Mouse (Mus musculus) layer of hippocampus, adult 18-20 months (tissue): Measurements from ENCODE around the gene Dscam. TPM values are rescaled to one million over a fixed set of nuclear protein-coding genes. Genes with fewer than 3 reads are reported as not detected.

ENCODE experiments used
- DNase-seq, 2 experiments: peaks; one replicate each; pipeline ENCODE4 v3.0.0; 2022; ENCODE audit warnings: low spot score in 2 of 2
- total RNA-seq, 2 experiments: library from RNA; stranded (reverse); gene quantifications; 2 replicates each; pipeline ENCODE4 v1.2.3; 2021

The Dscam gene
- total RNA-seq, 2 experiments from 2014 or later = 35.7 to 36.8 TPM

DNA sequence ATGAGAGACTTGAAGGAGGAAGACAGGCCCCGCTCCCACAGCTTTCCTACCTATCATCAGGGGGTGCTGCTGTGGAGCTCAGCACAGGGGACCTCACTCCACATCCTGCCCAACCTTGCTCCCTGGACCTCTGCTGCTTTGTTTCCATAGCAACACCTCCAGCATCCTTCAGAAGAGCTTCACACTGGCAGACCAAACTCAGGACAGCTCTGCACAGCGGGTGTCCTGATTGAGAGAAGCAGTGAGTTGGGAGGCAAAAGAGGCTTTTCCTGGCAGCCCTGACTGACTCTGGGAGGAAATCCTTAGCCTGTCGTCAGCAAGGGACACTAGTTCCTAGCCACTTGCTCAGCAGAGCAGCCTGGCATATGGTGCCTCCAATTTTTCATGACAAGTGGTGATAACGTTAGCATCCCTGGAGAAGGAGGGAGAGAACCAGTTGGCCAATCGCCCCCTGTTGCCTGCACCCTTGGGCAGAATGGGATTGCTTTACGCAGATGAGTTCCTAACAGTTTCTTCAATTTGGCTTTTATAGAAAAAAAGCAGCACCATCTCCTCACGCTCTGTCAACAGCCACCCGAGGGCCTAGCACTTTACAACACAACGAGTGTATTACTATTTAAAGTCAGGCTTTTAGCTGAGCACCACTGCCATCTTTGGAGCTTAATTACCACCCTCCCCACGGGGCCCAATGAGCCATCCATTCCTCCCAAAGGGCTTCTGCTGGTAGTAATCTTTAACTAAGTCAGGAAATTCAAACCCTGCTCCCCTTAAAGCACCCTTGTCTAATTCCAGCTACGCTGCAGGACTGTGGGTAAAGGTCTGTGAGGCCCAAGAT lies 224.9 kb downstream of the Dscam start:
- DNase-seq = no peak

DNA sequence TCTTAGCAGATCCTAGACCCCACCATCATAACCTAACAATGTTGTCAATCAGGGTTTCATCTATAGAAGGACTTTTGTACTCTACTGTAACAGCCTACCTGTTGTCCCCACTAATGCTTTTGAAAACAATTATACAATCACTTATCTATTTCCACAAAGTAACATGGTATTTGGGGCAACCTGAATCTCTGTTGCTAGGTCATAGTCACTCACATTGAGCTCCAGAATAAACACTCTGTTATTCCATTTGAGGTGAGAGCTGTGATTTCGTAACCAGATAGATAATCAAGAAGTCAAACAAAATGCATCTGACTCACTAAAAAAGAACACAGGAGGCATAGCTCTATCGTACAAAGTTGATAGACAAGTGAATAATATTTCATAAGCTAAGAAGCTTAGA lies 226.9 kb downstream of the Dscam start:
- no peak for DNase-seq

DNA sequence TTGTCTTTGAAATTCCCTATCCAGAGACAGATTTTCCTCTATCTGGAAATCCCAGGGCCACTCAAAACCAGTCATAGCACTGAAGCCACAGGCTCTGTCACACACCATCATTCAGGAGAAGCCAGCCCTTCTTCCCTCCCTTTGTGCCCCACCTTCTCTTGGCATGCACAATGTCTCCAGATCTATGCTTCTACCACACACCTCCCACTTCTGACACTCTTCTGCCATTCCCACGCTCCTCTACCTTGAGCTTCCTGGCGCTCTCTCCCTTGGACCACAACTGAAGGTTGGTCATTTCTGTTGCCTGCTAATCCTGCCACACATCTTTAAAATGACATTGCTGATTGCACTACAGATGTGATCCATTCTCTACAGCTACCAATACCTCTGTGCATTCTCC lies 235.8 kb downstream of the Dscam start:
- DNase-seq = no peak

DNA sequence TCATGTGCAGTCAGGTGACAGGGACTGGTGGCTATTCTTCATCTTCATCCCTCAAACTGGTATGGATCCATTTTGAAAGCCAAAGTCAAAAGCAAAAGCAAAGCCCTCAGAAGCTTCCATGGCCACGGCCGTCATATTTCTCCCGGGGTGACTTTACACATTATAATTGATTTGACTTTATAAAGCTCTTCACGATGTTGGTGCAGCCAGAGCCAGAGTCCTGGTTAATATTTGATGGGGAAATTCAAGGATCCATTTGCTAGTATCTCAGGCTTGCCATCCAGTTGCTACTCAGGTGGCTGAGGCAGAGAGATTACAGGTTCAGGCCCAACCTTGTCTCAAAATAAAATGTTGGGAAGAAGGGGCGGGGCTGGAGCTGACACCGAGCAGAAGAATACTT lies 238.3 kb downstream of the Dscam start:
- DNase-seq = no peak

DNA sequence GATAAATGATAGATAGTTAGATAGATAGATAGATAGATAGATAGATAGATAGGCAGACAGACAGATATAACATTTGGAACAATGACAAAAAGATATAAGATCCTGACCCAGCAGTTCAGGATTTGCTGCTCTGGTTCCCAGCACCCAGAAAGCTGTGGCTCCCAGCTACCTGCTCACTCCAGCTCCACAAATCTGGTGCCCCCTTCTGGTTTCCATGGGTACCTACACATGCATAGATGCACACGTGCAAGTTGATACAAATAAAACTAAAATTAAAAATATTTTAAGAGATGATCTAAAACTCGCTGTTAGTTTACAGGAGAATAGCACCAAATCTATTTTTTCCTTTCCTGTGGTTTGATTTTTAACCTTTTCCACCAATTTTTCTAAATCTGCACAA lies 238.8 kb downstream of the Dscam start:
- DNase-seq = no peak

DNA sequence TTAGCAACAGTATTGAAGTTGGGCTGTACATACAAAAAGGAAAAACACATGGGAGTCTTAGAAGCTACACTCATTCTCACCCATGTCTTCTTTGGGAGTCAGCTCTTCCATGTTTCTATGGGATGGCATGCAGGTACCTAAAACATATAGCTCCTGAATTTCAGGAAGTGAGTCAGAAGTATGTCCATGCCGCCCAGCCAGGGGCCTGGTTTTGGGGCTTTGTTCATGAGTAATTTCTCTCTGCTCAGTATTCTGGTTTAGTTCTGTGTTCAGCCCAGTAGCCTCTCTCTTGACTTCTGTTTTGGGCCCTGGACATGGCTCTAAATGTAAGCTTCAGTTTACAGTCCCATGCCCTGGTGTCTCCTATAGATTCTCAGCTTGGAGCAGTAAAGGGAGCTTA lies 242.5 kb downstream of the Dscam start:
- no peak for DNase-seq

DNA sequence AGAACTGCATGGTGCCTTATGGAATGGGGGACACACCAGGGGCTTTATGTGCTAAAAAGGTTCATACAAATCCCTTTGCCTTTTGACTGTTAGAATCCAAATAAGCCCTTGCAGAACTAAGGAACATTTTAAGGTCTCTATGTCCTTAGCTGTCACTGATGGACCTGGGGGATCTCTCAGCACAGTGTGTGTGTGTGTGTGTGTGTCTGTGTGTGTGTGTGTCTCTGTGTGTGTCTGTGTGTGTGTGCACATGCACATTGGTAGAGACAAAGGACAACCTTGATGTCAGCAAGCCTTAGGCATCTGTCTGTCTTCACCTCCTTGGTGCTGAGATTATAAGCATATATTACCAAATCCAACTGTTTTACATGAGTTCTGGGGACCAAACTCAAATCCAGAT lies 243.1 kb downstream of the Dscam start:
- no peak for DNase-seq

DNA sequence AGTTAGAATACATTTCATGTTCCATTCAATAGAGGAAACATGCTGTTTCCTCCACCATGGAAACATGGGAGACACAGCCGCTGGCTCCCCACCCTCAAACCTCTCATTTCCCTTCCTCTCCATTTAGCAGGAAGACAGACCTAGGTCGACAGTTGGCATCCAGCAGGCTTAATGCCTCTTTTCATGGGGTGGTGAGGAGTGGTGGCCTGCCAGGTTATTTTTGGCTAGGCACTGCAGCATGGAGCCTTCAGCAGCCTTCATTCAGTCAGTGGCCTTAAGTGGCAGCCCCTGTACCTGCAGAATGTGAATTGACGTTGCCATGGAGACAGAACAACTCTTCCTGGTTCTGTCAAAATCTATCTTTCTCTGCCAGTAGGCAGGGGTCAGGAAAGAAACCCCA lies 243.6 kb downstream of the Dscam start:
- DNase-seq = no peak

DNA sequence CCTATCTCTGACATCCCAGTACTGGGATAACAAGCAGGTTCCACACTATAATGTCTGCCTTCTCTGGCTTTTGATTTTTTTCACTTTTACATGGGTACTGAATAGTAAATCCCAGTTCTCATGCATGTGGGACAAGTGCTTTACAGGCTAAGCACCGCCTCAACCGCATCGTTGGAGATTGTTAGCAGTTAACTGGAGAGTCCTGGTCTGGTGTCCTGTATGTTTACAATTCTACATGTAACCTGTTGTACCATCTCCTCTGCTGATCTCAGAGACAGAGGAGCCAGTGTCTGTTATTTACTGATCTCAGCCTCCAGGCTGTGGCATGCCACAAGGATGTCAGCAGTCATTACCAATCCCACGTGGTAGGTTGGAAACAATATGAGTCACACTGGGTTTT lies 246.6 kb downstream of the Dscam start:
- DNase-seq = no peak

DNA sequence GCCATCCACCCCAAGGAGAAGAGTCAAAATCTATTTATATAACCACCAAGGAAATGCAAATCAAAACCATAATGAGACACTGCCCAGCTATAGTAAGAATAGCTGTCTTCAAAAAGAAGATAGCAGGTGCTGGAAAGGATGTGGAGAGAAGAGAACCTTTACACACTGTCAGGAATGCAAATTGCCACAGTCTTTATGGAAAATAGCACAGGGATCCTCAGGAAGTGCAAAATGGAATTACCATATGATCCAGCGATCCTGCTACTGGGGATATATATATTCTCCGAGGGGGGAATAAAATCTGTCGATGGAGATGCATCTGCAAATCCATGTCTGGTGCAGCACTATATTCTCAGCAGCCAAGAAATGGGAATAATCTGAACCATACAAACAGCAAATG lies 256.1 kb downstream of the Dscam start:
- DNase-seq = no peak

DNA sequence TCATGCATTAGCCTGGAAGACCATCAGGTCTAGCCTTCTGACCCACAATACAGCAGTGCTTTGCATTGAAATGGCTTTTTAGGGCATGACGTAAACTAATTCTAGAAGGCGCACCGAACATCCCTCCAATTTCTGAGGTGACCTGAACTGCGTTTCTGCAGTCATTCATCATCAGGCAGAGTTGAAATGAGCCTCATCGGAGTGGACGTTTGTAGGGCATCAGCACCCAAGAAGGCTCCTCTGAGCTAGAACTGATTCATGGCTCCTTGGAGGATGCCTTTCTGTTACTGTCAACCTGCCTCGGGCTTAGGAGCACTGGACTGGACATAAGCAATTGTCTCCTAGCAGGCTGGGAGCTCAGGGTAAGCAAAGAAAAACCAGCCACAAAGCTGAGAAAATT lies 257.7 kb downstream of the Dscam start:
- no peak for DNase-seq

DNA sequence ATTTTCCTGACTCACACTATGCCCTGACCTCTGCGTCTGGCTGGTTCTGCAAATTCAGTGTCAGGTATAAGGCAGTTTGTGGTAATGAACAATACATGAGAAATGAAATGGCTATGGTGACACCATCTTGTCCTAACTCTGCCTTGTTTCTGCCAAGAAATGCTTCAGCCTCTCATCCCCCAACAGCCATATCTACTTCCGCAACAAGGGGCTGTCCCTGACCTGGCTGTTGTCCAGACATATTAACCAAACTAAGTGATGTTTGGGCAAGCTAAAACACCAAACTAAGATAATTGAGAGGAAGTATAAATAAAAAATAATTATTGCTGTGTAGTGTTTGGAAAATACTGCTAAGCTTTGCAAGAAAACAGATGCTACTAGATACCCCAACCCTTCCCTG lies 258.4 kb downstream of the Dscam start:
- no peak for DNase-seq

DNA sequence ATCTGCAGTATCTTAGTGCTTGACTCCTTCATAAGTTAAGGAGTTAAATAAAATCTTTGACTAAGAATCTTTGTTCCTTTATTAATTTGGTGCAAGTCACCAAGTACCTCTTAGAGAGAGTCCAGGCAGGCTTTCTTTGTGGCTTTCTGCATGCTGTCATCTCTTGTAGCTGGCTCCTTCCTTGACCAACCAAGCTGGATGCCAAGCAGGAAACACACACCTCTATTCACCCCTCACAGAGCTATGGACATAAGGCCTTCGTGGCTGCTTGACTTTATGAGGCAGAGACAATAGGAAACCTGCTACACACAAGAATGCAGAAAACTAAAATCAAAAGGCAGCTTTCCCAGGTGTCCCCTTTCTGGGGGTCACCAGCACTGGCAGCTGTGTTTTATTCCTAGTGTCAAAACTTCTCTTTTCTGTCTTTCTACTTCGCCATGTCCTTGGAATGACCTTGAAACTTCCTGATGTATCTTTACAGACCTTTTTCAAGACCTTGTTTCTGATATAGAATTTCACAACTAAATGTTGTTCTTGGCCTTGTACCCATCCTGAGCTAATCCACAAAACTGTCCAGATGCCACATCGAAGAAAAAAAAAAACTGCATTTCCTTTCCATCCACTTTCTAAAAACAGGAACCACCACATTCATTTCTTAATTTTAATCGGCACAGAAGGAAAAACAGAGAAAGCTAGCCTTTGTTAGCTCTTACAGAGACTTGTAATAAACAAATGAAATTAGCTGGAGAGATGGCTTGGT lies 260.0 kb downstream of the Dscam start:
- no peak for DNase-seq

DNA sequence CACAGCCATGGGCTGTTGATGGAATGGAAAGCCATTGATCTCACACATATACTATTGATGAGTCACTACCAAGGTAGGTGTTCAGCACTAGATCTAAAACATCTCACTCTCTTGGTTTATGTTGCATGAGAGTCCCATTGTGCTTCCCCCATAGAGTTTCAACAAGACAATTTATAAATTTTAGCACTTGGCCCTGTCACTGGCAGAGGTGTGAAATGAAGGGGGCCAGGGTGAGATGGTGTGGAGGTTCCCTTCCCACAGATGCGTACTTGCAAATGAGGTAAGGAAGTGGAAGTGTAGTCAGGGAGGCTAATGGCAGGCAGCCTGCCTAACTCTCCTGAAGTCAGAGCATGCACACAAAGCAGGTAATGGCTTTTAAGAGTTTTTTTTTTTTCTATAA lies 262.7 kb downstream of the Dscam start:
- no peak for DNase-seq

DNA sequence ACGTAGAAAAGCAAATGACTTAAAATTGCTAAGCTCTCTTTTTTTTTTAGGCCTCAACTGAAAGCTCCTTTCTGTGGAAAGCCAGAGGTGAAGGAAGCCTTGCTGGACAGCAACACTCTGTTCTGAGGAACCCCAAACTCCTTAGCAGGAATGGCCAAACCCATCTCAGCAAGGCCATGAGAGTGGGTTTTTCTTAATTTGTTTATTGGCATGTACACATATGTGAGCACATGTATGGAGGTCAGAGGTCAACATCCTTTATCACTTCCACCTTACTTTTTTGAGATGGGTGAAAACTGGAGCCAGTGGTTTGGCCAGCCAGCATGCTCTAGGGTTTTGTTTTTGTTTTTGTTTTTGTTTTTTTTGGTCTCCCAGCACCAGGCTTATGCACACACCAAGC lies 263.5 kb downstream of the Dscam start:
- no peak for DNase-seq

DNA sequence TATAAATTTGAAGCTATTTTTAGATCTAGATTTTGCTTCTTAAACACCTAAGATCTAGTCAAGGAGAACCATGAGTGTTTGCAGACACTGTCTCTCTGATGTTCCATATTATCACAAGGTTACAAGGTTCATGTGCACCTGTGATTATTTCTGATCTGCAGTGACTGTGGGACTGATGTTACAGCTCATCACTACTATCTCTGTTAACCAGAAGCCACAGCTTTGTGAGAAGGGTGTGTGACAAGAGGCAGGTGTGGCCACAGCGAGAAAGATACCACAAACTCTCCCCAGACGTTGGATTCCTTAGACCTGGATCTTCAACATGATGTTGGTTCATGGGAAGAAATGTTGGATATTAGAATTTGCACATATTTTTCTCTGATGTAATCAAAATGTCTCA lies 263.9 kb downstream of the Dscam start:
- DNase-seq = no peak

DNA sequence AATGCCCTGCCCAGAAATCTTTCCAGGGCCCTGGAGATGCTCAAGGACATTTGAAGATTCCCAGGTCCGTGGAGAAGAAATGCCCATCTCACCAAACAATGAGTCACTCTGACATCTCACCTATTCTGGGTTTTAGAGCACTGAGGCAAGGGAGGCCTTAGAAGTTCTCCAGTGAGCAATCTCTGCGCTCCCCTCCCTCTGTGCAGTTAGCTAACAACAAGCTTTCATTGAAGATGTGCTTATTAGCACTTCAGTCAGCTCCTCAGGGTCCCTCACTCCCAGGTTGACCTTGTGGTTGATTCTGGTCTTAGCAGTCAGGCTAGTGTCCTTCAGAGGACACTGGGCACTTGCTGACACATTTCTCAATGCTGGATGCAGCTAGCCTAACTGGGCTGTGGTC lies 265.8 kb downstream of the Dscam start:
- DNase-seq = no peak

DNA sequence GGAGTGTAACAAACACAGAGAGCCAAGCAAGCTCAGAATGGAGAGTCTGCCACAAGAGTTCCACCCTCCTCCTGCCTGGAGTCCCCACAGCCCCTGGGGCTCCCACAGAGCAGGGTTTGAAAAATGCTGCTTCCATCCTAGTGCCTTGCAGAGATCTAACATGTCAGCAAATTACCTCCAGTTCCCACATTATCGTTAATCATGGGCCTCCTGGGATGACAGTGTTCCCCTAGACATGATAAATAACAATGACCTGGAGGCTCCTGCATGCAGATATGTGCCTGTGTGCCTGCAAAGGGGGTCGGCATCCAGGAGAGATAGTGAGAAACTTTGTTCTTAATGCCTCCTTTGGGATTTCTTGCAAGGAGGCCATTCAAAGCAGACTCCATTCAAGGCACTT lies 266.2 kb downstream of the Dscam start:
- no peak for DNase-seq

DNA sequence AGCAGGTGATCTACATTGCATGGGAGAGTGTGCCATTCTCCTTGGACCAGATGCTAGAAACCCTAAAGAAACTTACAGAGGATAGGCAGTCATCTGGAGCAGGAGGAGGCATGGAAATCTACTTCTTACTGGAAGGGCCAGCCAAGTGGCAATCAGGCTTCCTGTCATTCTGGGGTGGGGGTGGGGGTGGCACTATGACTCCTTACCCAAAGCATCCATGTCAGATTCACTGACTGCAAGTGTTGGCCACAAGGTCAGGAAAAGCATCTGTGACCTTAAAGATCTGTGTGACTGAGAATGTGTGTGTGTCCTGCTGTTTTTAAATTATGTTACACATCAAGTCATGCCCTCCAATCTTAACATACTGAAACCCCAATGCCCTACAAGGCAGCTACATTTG lies 268.0 kb downstream of the Dscam start:
- no peak for DNase-seq

DNA sequence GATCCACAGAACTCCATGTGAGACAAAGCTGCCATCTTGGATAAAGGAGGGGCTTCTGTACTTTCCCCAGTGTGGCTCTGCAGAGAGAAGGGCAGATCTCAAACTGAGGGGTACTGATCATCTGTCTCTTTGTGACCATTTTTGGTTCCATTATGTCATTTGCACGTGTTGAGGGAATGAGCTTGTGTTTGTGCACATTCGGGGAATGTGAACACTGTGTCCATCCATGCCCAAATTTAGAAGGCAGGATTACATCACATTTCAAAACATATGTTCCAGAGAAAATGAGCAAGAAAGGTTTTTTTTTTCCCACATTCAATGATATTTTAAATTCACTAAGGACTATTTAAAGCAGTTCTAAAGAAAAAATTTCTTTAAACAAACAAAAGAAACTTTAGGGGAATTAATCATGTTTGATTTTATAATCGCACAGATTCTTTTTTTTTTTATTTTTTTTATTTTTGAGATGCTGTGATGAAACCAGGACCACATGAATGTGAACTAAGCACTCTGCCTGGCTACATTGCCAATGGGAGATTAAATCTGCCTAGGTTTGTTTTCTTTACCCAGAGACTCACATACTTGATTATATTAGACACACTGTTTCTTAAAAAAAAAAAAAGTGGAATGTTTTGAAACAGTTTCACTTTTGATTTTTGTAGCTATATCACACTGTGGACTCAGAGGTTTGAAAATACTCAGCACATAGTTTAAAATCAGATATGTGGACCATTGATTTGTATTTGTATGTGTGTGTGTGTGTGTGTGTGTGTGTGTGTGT lies 269.1 kb downstream of the Dscam start:
- no peak for DNase-seq

DNA sequence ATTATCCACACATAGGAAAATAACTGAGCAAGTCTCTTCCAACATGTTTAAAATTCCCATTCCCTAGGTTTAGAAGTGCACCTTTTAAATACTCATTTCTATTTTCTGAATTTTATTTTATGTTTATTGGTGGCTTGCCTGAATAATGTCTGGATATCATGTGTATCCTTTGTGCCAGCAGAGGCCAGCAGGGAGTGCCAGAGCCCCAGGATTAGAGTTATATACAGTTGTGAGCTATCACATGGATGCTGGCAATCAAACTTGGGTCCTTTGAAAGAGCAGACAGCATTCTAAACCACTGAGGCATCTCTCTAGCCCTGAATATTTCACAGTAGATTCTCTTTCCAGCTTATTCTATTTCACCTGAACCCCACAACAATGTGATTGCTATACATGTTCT lies 271.2 kb downstream of the Dscam start:
- DNase-seq = no peak

DNA sequence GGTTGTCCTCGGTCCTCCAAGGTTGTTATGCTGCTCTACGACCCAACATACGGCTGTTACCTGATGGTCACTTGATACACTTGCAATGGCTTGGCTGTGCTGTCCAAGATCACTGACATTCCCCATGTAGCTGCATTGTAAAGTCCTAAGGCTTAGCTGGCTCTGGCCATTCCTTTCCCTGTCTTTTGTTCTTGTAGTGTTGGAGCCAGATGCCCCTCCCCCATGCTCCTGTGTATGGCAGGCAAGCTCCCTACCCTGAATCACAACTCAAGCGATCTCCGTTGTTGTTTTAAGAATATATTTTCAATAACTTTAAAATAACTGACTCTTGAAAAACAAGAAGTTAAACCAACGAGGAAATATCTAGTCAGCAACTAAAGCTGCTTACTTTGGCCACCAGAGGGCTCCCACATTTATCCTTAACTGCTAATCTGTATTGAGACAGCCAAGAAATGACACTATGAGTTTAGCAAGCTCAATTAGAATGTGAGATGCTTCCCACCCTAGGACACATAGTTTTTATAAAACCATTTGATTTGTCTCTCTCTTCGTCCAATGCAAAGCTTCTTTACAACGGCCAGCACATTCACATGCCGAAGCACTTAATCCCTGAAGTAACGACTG lies 273.9 kb downstream of the Dscam start:
- DNase-seq = peak in 1 of 2 experiments; percentile 65
